Mouse (Mus musculus) testis, postnatal 14 days (tissue): ENCODE data around the gene Naa35.
A peak's percentile ranks its signal among the peaks of the same experiment; 100 is the strongest.

Experiments
- DNase-seq: peaks from one replicate; pipeline ENCODE4 v3.0.0; 2021; ENCODE audit warnings: low spot score

Naa35 gene

GRCm38 (mm10) chr13:59671521-59671920, 86.5 kb downstream of the Naa35 start:
- no peak for DNase-seq

GRCm38 (mm10) chr13:59672248-59672647, 87.2 kb downstream of the Naa35 start:
- no peak for DNase-seq

- no peak for DNase-seq
Measured at GRCm38 (mm10) chr13:59673597-59673996, 88.5 kb downstream of the Naa35 start.

- DNase-seq = no peak
Measured at GRCm38 (mm10) chr13:59674215-59674614, 89.2 kb downstream of the Naa35 start.

GRCm38 (mm10) chr13:59674761-59675150, 89.7 kb downstream of the Naa35 start:
- no peak for DNase-seq

GRCm38 (mm10) chr13:59675151-59676011, 90.3 kb downstream of the Naa35 start, which contains the start of gene Golm1:
TSS of gene Golm1 (minus strand) at chr13:59675811.
- DNase-seq = peak; percentile 70

- DNase-seq = no peak
Measured at GRCm38 (mm10) chr13:59676316-59677229, 91.5 kb downstream of the Naa35 start.

GRCm38 (mm10) chr13:59679306-59679705, 94.2 kb downstream of the Naa35 start:
- DNase-seq = no peak

GRCm38 (mm10) chr13:59679908-59680307, 94.8 kb downstream of the Naa35 start:
- DNase-seq = no peak

- no peak for DNase-seq
Measured at GRCm38 (mm10) chr13:59682629-59683028, 97.6 kb downstream of the Naa35 start.

GRCm38 (mm10) chr13:59685236-59685635, 100.2 kb downstream of the Naa35 start:
- no peak for DNase-seq
